Mouse (Mus musculus) liver, embryonic 14.5 days (tissue): ENCODE results near the gene Sprr2a3.

Source experiments
- CTCF ChIP-seq: IDR thresholded peaks from 2 replicates; pipeline ENCODE4 v1.5.1; 2016; ENCODE audit warnings: antibody characterized with exemption, low read depth, control low read depth
- EP300 ChIP-seq: IDR thresholded peaks from 2 replicates; pipeline ENCODE4 v1.6.1; 2016; ENCODE audit warnings: antibody characterized with exemption, low read depth

- TF ChIP-seq CTCF: no peak
- TF ChIP-seq EP300: no peak
These were observed 51.1 kb downstream of the Sprr2a3 start for GRCm38 (mm10) chr3:92336278-92336677.
